Mouse (Mus musculus) adrenal gland, adult 18-20 months (tissue): ENCODE data around the gene Hsd17b3. TPM values are rescaled to one million over a fixed set of nuclear protein-coding genes. Genes with fewer than 3 reads are reported as not detected.
"Not testable (repeated sequence)": the region's sequence is repeated elsewhere in the genome, so short reads cannot be mapped to it uniquely, and the experiment has no call there.

Experiments
- DNase-seq, 2 experiments: peaks; one replicate each; pipeline ENCODE4 v3.0.0; 2021 to 2022; ENCODE audit warnings: low spot score in 2 of 2
- total RNA-seq, 2 experiments: library from RNA; stranded (reverse); gene quantifications; 1 replicate in 1 of 2; 2 replicates in 1 of 2; pipeline ENCODE4 v1.2.3; 2021

Hsd17b3 gene
- total RNA-seq, 2 experiments from 2014 or later, result 0.74 to 2.2 TPM

DNA sequence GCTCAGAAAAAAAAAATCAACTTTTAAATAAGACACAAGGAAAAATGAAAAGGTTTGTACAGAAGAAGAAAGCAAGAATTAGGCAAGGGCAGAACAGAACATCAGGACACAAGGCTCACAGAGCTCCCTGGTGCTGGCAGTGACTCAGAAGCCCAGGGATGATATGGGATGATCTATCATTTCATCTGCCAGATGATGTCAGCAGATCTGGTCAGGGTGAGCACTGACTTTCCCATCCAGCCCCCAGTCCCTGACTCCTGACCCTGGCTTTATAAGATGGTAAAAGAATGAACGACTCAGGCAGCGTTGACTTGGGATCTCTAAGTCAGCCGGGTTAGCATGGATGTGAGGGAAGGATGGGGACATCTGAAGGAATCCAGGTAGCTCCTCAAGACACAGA lies 5.7 kb downstream of the Hsd17b3 start:
- no peak for DNase-seq

DNA sequence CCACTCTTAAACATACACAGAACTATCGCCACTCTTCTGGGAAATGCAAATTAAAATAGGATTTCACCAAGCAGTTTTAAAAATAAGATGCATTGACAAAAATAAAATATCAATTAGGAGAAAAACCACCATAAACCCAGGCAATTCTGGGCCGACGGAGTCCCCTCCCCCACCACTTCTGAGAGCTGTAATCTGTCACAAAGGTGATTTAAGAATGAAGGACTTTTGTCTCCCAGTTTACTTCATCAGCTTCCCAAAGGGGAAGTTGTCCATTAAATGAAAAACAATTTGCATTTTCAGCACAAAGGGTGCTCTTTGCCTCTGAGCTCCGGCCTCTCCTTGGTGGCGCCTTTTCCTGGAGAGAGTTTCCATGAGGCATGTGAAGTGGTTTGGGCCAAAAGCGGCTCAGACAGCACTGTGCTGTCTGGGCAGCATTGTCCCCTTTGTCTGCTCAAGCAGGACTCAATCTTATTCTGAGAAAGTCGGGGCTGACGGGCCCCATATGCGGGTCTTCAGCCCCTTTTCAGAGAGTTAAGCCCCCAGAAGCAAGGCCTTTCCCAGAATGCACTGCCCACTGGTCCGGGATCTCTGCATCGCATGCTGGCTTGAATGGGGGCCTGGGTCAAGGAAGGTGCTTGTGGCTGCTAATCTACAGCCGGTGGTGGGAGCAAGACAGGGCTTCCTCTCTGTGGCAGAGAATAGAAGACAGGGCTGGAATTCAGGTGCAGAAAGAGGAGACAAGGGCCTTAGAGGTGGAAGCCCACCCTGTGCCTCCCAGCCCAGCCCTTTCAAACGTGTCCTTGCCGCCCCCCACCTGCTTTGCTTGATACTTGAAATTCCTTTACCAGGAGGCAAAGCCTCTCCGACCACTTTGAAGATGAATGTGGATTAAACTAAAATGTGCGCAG lies 7.8 kb downstream of the Hsd17b3 start:
- DNase-seq, result no peak

DNA sequence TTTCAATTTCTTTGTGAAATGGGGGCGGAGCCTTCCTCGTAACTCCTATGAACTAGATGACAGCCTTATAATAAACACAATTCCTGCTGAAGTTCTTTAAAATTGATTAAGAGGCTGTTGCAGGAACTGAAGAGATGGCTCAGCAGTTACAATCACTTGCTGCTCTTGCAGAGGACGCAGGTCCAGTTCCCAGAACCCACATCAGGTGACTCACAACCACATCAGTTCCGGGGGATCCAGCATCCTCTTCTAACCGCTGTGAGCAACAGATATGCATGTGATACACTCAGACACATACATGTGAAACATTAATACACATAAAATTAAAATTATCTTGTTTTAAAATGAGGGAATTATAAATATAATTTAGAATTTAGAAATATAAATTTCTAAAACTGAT lies 11.4 kb downstream of the Hsd17b3 start:
- DNase-seq, result no peak

DNA sequence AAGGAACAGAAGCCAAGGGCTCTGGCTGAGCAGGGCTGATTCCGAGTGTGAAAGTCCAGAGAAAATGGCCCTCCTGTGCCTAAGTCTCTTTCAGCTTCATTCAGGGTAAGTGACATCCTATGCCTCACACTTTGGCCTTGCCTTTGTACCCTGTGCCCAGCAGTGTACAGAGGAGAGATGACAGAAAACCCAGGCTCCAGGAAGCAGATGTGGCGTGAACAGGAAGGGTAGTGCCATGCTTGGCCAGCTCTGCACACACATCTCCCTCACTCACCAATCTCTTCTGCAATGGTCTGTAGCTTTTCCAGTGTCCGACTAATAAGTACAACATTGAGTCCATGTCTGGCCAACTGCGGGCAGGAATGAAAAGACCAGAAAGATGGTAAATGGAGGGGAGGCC lies 13.0 kb downstream of the Hsd17b3 start:
- DNase-seq, result no peak

DNA sequence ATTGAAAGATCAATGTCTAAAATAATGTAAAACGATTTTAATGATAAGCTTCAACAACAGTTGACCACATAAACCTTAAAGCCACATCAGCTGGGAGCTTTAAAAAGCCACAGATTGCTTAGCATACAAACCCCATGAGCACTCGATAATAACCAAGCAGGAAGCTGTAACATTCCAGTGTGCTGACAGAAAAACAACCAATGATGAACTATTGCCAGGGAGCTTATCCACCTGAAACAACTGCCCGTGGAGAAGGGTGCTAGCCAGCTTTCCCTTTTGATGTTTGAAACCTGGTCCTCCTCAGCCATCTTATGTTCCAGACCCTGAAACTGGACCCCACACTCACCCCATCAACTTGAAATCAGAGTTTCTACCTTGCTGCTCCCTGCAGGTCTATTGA lies 22.4 kb downstream of the Hsd17b3 start:
- DNase-seq, result no peak

DNA sequence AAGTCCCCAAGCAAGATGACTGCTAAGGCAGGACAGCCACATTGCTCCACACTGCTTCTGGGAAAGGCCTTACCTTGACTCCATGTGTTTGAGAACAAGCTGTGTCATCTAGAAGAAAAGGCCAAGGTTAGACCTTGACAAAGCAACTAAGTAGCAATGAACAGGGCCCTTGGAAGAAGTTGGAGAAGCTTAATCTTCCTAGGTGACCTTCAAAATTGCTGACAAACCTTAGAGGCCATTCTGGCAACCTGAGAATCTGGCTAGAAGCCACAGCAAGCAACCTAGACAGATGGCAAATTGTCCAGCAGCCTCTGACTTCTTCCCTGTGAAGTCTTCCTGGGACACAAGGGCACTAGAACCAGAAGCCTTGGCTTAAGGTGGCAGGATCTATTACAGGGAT lies 24.8 kb downstream of the Hsd17b3 start:
- peak in 1 of 2 experiments; percentile 33 for DNase-seq

DNA sequence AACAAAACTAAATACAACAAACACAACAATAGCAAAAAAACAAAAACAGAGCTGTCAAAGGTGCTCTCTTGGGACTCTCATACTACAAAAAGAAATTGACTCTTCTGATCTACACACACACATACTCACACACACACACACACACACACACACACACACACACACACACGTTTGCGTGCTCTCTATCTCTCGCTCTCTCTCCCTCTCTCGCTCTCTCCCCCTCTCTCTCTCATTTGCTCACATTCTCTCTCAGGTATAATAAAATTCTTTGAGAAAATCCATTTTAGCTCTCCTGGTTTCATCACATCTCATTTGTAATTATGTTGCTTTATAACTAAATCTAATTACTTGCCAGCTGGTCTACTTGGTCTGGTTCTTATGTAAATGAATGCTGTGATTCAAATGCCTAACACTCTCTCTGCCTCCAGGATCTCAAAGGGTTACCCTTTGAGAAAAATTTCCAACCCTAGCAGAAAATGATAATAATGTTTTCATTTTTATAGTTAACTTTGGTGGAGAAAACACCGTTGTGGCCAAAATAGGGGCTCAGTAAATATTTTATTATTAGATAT lies 28.0 kb downstream of the Hsd17b3 start:
- DNase-seq, result no peak

DNA sequence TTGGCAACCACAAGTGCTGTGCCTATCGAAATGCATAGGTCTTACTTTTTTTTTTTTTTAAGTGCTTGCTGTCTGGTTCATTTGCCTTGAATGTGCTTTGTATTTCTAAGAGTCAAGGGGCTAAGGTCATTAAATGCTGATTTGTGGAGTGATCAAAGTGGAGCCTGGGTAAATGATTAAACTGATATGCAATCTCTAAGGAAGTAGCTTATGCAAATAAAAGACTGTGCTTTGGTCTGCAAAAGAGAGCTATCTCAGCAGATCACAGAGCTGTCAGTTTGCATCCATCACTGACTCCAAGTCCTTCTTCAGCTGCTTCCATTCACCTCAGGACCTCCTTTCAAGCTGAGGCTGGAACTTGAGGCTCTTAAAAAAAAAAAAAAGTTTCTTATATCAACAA lies 35.1 kb downstream of the Hsd17b3 start:
- DNase-seq, result no peak

DNA sequence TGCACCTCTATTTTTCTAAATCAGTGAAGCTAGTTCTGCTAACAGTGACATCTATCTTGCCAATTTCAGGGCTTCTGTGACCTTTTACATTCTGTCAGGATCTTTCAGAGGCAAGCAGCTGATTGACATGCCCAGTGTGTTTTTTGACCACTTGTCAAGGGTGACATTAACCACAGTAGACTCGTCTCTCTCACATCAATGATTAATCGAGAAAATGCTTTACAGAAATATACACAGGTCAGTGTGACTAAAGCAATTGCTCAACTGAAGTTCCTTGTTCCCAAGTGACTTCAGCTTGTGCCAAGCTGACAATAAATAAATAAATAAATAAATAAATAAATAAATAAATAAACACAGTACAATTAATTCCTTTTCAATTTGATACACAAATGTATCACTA lies 36.7 kb downstream of the Hsd17b3 start:
- not testable (repeated sequence) for DNase-seq

DNA sequence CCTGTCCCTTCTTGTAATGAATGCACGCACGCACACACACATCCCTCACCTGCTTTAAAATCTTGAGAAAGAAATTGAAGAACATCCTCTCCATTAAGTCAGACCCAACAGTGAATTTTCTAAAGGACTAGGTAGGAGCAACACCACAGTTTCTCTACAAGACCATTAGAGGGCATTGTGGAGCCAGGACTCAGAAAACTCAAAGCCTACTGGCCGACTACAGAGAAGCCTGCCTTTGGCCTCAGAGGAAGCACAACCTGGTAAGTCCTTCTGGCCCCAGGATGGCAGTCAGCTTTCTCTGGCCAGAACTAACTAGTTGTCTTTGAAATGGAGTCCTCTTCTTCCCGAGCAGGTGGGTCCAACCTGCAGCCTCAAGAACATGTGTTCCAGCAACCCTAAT lies 38.1 kb downstream of the Hsd17b3 start:
- DNase-seq, result peak in 1 of 2 experiments; percentile 17

DNA sequence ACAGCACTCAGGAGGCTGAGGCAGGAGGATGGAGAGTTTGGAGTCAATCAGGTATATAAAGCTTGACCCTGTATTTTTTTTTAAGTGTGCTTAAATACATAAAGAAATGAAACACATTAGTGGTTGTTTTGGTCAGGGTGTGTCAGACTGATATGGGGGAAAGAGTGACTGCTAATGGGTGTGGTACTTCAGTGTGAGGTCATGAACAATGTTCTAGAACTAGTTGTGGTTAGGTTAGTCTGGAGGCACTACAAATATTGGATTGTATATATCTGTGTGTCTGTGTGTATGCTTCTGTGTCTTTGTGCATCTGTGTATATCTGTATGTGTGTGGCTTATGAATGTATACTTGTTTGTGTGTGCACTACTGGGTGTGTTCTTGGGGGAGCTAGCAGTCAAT lies 39.5 kb downstream of the Hsd17b3 start:
- DNase-seq, result no peak

DNA sequence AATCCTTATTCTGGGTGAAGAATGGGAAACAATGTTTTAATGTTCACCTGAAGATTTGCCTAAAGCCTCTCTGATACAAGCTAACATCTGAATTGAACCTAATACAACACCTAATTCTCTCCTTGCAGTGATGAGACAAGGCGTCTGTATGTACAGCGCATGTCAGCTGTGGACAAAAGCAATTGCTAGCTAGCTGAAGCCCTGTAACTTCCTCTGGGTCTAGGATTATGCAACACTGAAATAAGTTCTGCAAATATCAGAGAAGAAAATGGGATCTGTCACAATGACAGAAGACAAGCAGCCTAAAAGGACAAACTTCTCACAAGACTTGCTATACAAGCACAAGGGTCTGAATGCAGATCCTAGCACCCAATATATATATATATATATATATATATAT lies 40.6 kb downstream of the Hsd17b3 start:
- no peak for DNase-seq

DNA sequence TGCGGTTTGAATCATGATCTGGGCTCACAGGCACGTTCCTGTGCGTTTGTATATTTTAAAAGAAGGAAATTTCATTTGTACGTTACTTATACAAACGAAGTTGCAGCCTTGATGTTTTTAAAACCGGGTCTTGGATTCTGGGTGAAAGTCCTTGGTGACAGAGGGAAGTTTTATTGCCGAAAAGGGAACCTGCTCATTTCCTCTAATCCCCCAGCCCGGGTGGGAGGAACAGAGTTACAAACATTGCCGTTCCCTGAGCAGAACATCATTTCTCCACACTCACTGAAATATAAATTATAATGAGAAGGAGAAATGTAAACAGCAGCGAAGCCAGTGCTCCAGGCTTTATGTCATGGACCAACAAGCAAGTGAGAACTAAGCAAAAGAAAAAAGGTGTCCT lies 49.1 kb downstream of the Hsd17b3 start:
- no peak for DNase-seq

DNA sequence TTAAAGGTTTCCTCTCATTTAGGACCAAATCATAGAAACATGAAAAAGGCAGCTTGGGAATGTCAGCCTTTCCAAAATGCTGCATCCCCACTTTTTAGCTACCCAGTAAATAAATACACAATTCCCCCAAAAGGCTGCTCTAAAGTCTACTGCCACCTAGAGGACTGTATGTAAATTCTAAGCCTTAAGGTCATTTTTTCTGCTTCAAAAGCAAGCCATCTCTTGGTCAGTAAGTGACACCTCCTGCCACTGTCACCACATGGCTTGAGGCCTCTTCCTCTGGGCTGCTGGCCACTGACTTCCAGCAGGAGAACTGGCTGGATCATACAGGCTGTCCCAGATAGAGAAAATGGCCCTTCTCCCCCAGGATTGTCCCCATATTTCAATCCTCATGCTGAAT lies 50.9 kb downstream of the Hsd17b3 start:
- DNase-seq, result no peak

DNA sequence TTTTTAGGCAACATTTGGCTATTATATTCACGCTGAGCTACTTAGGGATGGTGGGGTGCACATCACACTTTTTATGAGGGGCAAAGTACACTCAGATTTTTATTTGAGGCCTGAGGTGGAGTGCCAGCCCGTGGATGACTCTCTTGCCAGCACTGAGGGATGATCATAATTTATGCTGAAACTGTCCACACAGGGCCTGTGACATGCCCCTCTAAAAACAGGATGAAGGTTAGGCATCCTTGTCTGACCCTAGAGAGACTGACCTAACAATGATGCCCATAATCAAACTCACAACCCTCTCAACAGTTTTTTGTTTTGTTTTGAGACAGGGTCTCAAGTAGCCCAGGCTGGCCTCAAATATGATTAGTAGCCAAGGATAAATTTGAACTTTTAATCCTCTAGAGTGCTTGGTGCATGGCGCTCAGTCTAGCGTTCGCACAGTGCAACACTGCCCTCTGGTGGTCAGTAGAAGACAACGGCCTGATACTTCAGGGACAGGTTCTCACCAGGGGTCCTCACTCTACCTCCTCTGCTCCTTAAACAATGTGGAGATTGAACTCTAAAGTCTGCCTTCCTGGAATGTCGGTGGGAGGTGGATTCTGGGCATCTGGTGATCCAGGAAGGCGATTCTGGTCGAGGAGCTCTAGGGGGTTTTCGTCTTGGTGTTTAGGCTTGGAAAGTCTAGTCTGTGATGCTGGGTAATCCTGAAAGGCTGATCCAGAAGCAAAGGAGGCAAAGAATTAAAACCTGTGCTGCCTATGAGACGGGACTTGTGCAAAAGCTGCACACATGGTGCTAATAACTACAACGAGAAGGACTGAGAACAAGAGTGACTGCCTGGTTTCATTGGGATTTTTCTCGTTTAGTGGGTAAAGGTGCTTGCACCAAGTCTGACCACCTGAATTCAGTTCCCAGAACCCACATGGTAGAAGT lies 52.7 kb downstream of the Hsd17b3 start:
- DNase-seq, result peak; percentile 63

DNA sequence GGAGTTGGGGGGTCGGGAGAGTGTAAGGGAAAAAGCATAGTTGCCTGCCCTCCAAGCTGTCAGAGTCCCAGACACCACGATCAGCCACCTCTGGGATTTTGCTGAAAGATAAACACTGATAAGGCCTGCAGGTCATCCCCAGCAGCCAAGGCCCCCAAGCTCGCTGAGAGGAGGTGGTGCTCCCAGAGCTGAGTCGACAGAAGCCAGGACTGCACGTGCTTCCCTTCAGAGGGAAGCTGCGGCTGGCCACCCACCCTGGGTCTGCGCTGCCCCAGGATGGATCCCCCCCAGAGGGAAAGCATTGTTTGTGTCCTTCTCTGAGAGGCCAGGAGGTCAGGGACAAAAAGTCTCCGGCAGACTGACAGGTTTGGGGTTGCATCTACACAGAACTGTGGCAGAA lies 54.0 kb downstream of the Hsd17b3 start:
- no peak for DNase-seq

DNA sequence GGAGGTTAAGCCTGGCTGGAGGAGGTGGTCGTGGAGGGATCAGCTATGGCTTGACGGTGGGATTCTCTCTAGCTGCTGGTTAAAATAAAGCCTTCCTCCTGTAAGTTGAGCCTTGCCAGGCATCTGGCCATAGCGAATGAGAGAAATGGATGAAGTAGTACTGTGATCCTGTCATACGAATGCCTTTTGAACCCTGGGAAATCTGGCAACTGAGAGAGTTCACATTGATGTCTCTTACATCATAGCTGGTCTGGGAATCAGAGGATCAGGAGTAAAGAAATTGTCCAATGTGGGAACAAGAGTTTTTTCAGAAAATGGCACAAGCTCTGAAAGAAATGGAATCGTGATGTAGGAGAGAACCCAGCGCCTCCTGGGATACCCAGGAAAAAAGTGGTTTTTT lies 55.1 kb downstream of the Hsd17b3 start:
- no peak for DNase-seq

DNA sequence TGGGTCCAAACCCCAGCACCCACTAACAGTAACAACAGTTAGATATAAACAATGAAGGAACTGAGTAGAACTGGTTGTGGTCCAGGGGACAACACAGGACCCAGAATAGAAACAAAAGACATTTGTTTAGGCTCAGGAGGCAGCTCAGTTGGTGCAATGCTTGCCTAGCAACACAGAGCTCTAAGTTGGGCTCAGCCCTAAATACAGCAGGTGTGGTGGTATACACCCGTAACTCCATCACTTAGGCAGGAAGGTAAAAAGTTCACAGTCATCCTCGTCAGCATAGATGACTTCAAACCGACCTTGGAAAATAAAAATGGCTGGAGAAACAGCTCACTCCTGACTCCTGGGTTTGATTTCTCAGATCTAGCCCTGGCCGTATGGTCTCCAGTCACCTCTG lies 55.8 kb downstream of the Hsd17b3 start:
- no peak for DNase-seq

DNA sequence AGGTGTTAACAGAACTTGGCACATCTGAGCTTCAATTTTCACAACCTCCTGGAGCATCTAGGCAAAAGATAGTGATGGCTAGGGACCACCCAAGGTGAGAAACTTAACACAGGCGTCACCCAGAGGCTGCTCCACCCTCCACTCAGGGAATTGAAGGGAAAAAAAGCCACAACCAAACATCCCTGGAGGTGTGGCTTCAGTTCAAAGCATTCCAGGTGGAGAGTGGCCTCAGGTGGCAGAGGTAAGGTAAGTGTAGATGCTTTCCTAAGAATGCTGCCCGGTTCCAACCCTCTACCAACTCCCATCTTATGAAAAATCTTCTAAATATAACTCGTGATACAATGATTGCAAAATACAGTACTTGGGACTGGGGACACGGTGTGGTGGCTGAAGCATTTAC lies 57.8 kb downstream of the Hsd17b3 start:
- DNase-seq, result no peak

DNA sequence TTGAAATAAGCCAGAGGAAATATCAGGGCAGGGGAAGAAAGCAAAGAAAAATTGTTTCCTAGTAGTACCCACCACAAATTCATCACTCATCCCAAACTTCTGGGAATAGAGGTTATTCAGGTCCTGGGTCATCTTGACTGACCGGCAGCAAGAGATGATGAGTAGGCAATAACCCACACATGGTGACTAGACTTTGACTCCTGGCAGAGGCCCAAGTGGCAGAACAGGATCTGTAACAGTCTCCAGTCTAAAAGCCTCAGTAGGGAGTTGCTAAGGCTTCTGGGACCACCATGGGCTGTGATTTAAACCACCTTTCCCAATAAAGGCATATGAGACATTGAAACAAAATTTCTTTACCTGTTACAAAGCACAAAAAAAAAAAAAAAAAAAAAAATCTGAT lies 58.2 kb downstream of the Hsd17b3 start:
- no peak for DNase-seq

DNA sequence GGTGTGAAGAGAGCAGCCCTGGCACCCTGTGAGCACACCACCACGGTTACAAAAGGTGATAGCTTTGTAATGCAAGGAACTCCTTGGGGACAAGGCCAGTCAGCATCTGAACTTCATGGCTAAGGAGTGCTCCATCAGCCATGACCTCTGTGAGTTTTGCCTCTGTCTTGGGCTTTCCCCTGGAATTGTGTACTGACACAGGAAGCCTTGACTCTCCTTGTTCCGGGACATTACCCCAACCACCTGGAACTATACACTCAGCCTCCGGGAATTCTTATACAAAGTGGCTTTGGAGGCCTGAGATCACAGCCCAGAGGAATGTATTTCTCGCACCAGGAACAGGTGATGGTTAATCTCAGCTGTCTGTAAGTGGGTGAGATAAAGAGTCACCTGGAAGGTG lies 64.2 kb downstream of the Hsd17b3 start:
- DNase-seq, result no peak
